Mouse (Mus musculus) CH12.LX (cell line): Measurements from ENCODE around the gene Sde2. TPM values are rescaled to one million over a fixed set of nuclear protein-coding genes. Genes with fewer than 3 reads are reported as not detected.

Experiments used
- DNase-seq: peaks from one replicate; pipeline ENCODE4 v3.0.0-alpha.2; 2013; ENCODE audit errors: extremely low read depth
- H3K27ac ChIP-seq: 2 replicates; pipeline ENCODE4 v1.5.1; 2012; ENCODE audit warnings: low read depth, mild to moderate bottlenecking, control low read depth, moderate library complexity; ENCODE audit not compliant: insufficient read depth
- H3K27me3 ChIP-seq: replicated peaks from 2 replicates; pipeline ENCODE3; 2012; ENCODE audit warnings: inconsistent platforms
- H3K36me3 ChIP-seq, 2 experiments: replicated peaks in 1 of 2; 2 replicates each; pipeline versions ENCODE3 to v1.6.1; 2012; ENCODE audit warnings: inconsistent platforms in 1 of 2, low read length in 1 of 2, mild to moderate bottlenecking in 1 of 2, mixed read lengths in 1 of 2, moderate library complexity in 1 of 2; ENCODE audit not compliant: control insufficient read depth in 1 of 2, insufficient read depth in 1 of 2
- H3K4me1 ChIP-seq, 2 experiments: 2 replicates each; pipeline ENCODE4 v1.6.1; 2012; ENCODE audit warnings: inconsistent platforms in 1 of 2, moderate library complexity in 1 of 2; ENCODE audit not compliant: insufficient read depth in 2 of 2, control insufficient read depth in 1 of 2
- H3K4me2 ChIP-seq: 2 replicates; pipeline ENCODE4 v1.6.1; 2012; ENCODE audit warnings: low read depth, mild to moderate bottlenecking, control low read depth; ENCODE audit not compliant: poor library complexity, insufficient read depth, severe bottlenecking
- H3K4me3 ChIP-seq, 3 experiments: fragments of 150-350 bp in 1 of 3; sonication (generic) in 1 of 3; replicated peaks in 1 of 3; 2 replicates each; pipeline versions ENCODE3 to v1.5.1; 2011 to 2012; ENCODE audit warnings: low read depth in 2 of 3, low read length in 2 of 3, mild to moderate bottlenecking in 2 of 3, moderate library complexity in 2 of 3, control low read depth in 1 of 3, improper control_type of control experiment in 1 of 3, inconsistent platforms in 1 of 3, mixed read lengths in 1 of 3; ENCODE audit not compliant: poor library complexity in 1 of 3
- H3K79me2 ChIP-seq: replicated peaks from 2 replicates; pipeline ENCODE4 v1.6.1; 2012; ENCODE audit warnings: mild to moderate bottlenecking, moderate library complexity; ENCODE audit not compliant: control insufficient read depth, poor library complexity, insufficient read depth, severe bottlenecking; ENCODE audit errors: extremely low read depth
- H3K9ac ChIP-seq: 2 replicates; pipeline ENCODE4 v1.6.1; 2012; ENCODE audit warnings: low read depth, mild to moderate bottlenecking, control low read depth, moderate library complexity; ENCODE audit not compliant: insufficient read depth
- H3K9me3 ChIP-seq: replicated peaks from 2 replicates; pipeline ENCODE3; 2012; ENCODE audit warnings: low read length, inconsistent platforms, mixed read lengths
- BHLHE40 ChIP-seq: IDR thresholded peaks from 2 replicates; pipeline ENCODE4 v1.6.1; 2011; ENCODE audit warnings: mild to moderate bottlenecking, low read depth, low read length, improper control_type of control experiment
- CHD1 ChIP-seq: IDR thresholded peaks from 2 replicates; pipeline ENCODE4 v1.6.1; 2012; ENCODE audit warnings: low read depth, low read length, improper control_type of control experiment, inconsistent platforms
- CTCF ChIP-seq, 2 experiments: IDR thresholded peaks in 1 of 2; conservative IDR thresholded peaks in 1 of 2; 2 replicates each; pipeline ENCODE4 v1.5.1; 2011 to 2012; ENCODE audit warnings: low read depth in 2 of 2, low read length in 2 of 2, improper control_type of control experiment in 1 of 2, inconsistent platforms in 1 of 2, mild to moderate bottlenecking in 1 of 2, moderate library complexity in 1 of 2
- ELF1 ChIP-seq: IDR thresholded peaks from 2 replicates; pipeline ENCODE4 v1.6.1; 2014; ENCODE audit warnings: low read depth, mild to moderate bottlenecking, inconsistent platforms, low read length, improper control_type of control experiment
- ETS1 ChIP-seq: conservative IDR thresholded peaks from 2 replicates; pipeline ENCODE4 v1.6.1; 2012; ENCODE audit warnings: low read depth, mild to moderate bottlenecking, inconsistent platforms, low read length, improper control_type of control experiment, moderate library complexity
- HCFC1 ChIP-seq: IDR thresholded peaks from 2 replicates; pipeline ENCODE4 v1.6.1; 2012; ENCODE audit warnings: low read depth, mild to moderate bottlenecking, inconsistent platforms, low read length, improper control_type of control experiment
- IRF4 ChIP-seq: IDR thresholded peaks from 2 replicates; pipeline ENCODE4 v1.6.1; 2014; ENCODE audit warnings: low read depth, mild to moderate bottlenecking, inconsistent platforms, low read length, improper control_type of control experiment
- JUND ChIP-seq: conservative IDR thresholded peaks from 2 replicates; pipeline ENCODE4 v1.6.1; 2011; ENCODE audit warnings: low read depth, low read length, improper control_type of control experiment
- KAT2A ChIP-seq: IDR thresholded peaks from 2 replicates; pipeline ENCODE4 v1.6.1; 2012; ENCODE audit warnings: low read length, improper control_type of control experiment, inconsistent platforms; ENCODE audit not compliant: insufficient replicate concordance
- MAX ChIP-seq: IDR thresholded peaks from 2 replicates; pipeline ENCODE4 v1.6.1; 2011; ENCODE audit warnings: low read length, improper control_type of control experiment
- MAZ ChIP-seq: IDR thresholded peaks from 2 replicates; pipeline ENCODE4 v1.6.1; 2012; ENCODE audit warnings: low read depth, mild to moderate bottlenecking, inconsistent platforms, low read length, improper control_type of control experiment, moderate library complexity
- MYC ChIP-seq: IDR thresholded peaks from 2 replicates; pipeline ENCODE4 v1.6.1; 2011; ENCODE audit warnings: low read depth, mild to moderate bottlenecking, improper control_type of control experiment, low read length
- NRF1 ChIP-seq: IDR thresholded peaks from 2 replicates; pipeline ENCODE4 v1.6.1; 2014; ENCODE audit warnings: low read depth, mild to moderate bottlenecking, inconsistent platforms, low read length, improper control_type of control experiment, moderate library complexity
- PAX5 ChIP-seq: IDR thresholded peaks from 2 replicates; pipeline ENCODE4 v1.6.1; 2012; ENCODE audit warnings: low read length, inconsistent platforms, mixed read lengths
- POLR2A ChIP-seq: IDR thresholded peaks from 2 replicates; pipeline ENCODE4 v1.6.1; 2011; ENCODE audit warnings: low read depth, mild to moderate bottlenecking, improper control_type of control experiment, low read length
- RAD21 ChIP-seq: IDR thresholded peaks from 2 replicates; pipeline ENCODE4 v1.6.1; 2011; ENCODE audit warnings: low read depth, mild to moderate bottlenecking, low read length, improper control_type of control experiment, moderate library complexity
- SIN3A ChIP-seq: IDR thresholded peaks from 2 replicates; pipeline ENCODE4 v1.6.1; 2012; ENCODE audit warnings: low read length, improper control_type of control experiment, inconsistent platforms
- TBP ChIP-seq: conservative IDR thresholded peaks from 2 replicates; pipeline ENCODE4 v1.6.1; 2011; ENCODE audit warnings: low read depth, low read length, improper control_type of control experiment
- TCF12 ChIP-seq: IDR thresholded peaks from 2 replicates; pipeline ENCODE4 v1.6.1; 2014; ENCODE audit warnings: low read depth, mild to moderate bottlenecking, inconsistent platforms, low read length, improper control_type of control experiment
- UBTF ChIP-seq: IDR thresholded peaks from 2 replicates; pipeline ENCODE4 v1.6.1; 2012; ENCODE audit warnings: low read depth, mild to moderate bottlenecking, inconsistent platforms, low read length, improper control_type of control experiment, moderate library complexity
- USF1 ChIP-seq: IDR thresholded peaks from 2 replicates; pipeline ENCODE4 v1.6.1; 2014; ENCODE audit warnings: low read depth, mild to moderate bottlenecking, inconsistent platforms, low read length, improper control_type of control experiment
- USF2 ChIP-seq: conservative IDR thresholded peaks from 2 replicates; pipeline ENCODE4 v1.6.1; 2011; ENCODE audit warnings: low read depth, low read length, improper control_type of control experiment
- ZNF384 ChIP-seq: IDR thresholded peaks from 2 replicates; pipeline ENCODE4 v1.6.1; 2012; ENCODE audit warnings: low read depth, low read length, improper control_type of control experiment, inconsistent platforms
- dilution Hi-C: fragments of 300-500 bp; cut with MboI; formaldehyde crosslinking; loops from 2 replicates; pipeline ENCODE4 v1.14.3; 2020; ENCODE audit warnings: low sequenced_read_pairs; ENCODE audit not compliant: extremely low pct_unique_long_range_greater_than_20kb, extremely low pct_ligation_motif_present
- in situ Hi-C: fragments of 300-500 bp; cut with MboI; formaldehyde crosslinking; loops from 3 replicates; pipeline ENCODE4 v1.14.3; 2019; ENCODE audit warnings: low sequenced_read_pairs, low pct_ligation_motif_present, low pct_unique_long_range_greater_than_20kb, mixed read lengths
- polyA plus RNA-seq: library from polyadenylated mRNA; unstranded; fragments of >175 nt; gene quantifications from 2 replicates; pipeline ENCODE4 v1.2.1, GENCODE M21; 2012; ENCODE audit warnings: low read depth; ENCODE audit not compliant: insufficient read length
- total RNA-seq, 2 experiments: library from RNA; depleted of rRNA; stranded (reverse); fragments of 300-350 nt in 1 of 2; fragments of >200 nt in 1 of 2; gene quantifications; 2 replicates each; pipeline ENCODE4 v1.2.3; 2012 to 2014

Gene Sde2
- total and polyA plus RNA-seq, 3 experiments: 24.7 to 33.2 (median 28.0) TPM

GRCm38 (mm10) chr1:180839201-180839910, 11.6 kb upstream of the Sde2 start:
- H3K4me3 ChIP-seq: no peak overlapping the region
- dilution Hi-C loops: no loop called here
- peaks cover 8 to 18% of the 10 kb centered on the region in 2 experiments; a peak in 3 of 4 replicates for H3K4me1 ChIP-seq
- no peaks in the 10 kb centered on the region for H3K9me3 ChIP-seq
- H3K4me2 ChIP-seq: no peak overlapping the region
- no peaks in the 10 kb centered on the region for H3K79me2 ChIP-seq
- TF ChIP-seq CTCF (conservative IDR thresholded peaks at IDR 0.05 in 1 of 2, IDR thresholded peaks at IDR 0.05 in 1 of 2; ENCODE audit: low read depth in 2 of 2, low read length in 2 of 2): no peak
- TF ChIP-seq CHD1: no peak
- TF ChIP-seq KAT2A: no peak
- no peak for TF ChIP-seq SIN3A
- no peak for TF ChIP-seq ZNF384
- TF ChIP-seq UBTF: no peak
- TF ChIP-seq NRF1: no peak
- no peak for TF ChIP-seq ETS1
- in situ Hi-C loops: no loop called here
- no peaks in the 10 kb centered on the region for H3K36me3 ChIP-seq
- no peaks in the 10 kb centered on the region for H3K27me3 ChIP-seq
- DNase-seq: no peak
- H3K9ac ChIP-seq: no peak overlapping the region
- no peak overlapping the region for H3K27ac ChIP-seq

GRCm38 (mm10) chr1:180841561-180842300, 9.2 kb upstream of the Sde2 start:
- in situ Hi-C loops (no loop called here), dilution Hi-C loops (no loop called here)
- Histone ChIP-seq H3K4me2 (peak overlapping the region; percentile 23), H3K27me3 (no peaks in the 10 kb centered on the region), H3K79me2 (no peaks in the 10 kb centered on the region), H3K9me3 (no peaks in the 10 kb centered on the region), H3K27ac (no peak overlapping the region), H3K9ac (0 out of 2 replicates have a peak overlapping the region, but pooled peaks have one; percentile 15), H3K36me3 (no peaks in the 10 kb centered on the region), H3K4me3 (peak overlapping the region; percentile 27 to 40 (median 36)), H3K4me1 (peaks cover 6 to 18% of the 10 kb centered on the region in 2 experiments; a peak in 3 of 4 replicates)
- TF ChIP-seq NRF1: peak; percentile 43; the same call in 1 of the 2 replicates
- TF ChIP-seq MAX: peak; percentile 77
- TF ChIP-seq SIN3A: 0 out of 2 replicates have a peak, but pooled peaks have one; percentile 55
- TF ChIP-seq HCFC1: peak; percentile 52
- TF ChIP-seq ETS1: peak; percentile 98
- TF ChIP-seq JUND: no peak
- peak; percentile 91 for TF ChIP-seq USF2
- peak; percentile 78; the same call in 1 of the 2 replicates for TF ChIP-seq TCF12
- TF ChIP-seq MAZ: no peak
- TF ChIP-seq TBP: peak; percentile 55; the same call in 1 of the 2 replicates
- peak; percentile 22; the same call in 1 of the 2 replicates for TF ChIP-seq IRF4
- TF ChIP-seq PAX5: no peak
- peak; percentile 36; the same call in 1 of the 2 replicates for TF ChIP-seq MYC
- peak; percentile 59 for TF ChIP-seq POLR2A
- no peak for TF ChIP-seq RAD21
- TF ChIP-seq ELF1: peak; percentile 49; the same call in 1 of the 2 replicates
- peak; percentile 93 for TF ChIP-seq USF1
- TF ChIP-seq BHLHE40: peak; percentile 98
- DNase-seq: peak; percentile 90
